Mouse (Mus musculus) heart, adult 2 months (tissue): ENCODE measurements around the gene Tor3a. TPM values are rescaled to one million over a fixed set of nuclear protein-coding genes. Genes with fewer than 3 reads are reported as not detected.

Experiments used
- DNase-seq, 2 experiments: peaks; one replicate each; pipeline ENCODE4 v3.0.0; 2021
- H3K27ac ChIP-seq: fragments of 200-600 bp; 2 replicates; pipeline ENCODE4 v1.8.1; 2022
- H3K27me3 ChIP-seq: fragments of 200-500 bp; 2 replicates; pipeline ENCODE4 v1.6.1; 2012; ENCODE audit warnings: mild to moderate bottlenecking, low read length, inconsistent platforms, mixed read lengths; ENCODE audit not compliant: control insufficient read depth, insufficient read depth
- H3K36me3 ChIP-seq: fragments of 200-500 bp; 2 replicates; pipeline ENCODE4 v1.6.1; 2012; ENCODE audit warnings: low read length, inconsistent platforms; ENCODE audit not compliant: control insufficient read depth, insufficient read depth
- H3K4me1 ChIP-seq: fragments of 200-500 bp; 2 replicates; pipeline ENCODE4 v1.6.1; 2011; ENCODE audit warnings: low read length; ENCODE audit not compliant: control insufficient read depth, insufficient read depth
- H3K4me3 ChIP-seq: fragments of 200-600 bp; 2 replicates; pipeline ENCODE4 v1.8.1; 2022
- H3K79me2 ChIP-seq: fragments of 200-500 bp; replicated peaks from 2 replicates; pipeline ENCODE4 v1.6.1; 2012; ENCODE audit warnings: mild to moderate bottlenecking, inconsistent platforms, low read length, moderate library complexity, mixed read lengths; ENCODE audit not compliant: control insufficient read depth, insufficient read depth
- H3K9ac ChIP-seq: fragments of 200-500 bp; 2 replicates; pipeline ENCODE4 v1.6.1; 2012; ENCODE audit warnings: low read depth, mild to moderate bottlenecking, control low read depth, inconsistent platforms, low read length, mixed read lengths
- CTCF ChIP-seq: fragments of 200-600 bp; IDR thresholded peaks from 2 replicates; pipeline ENCODE4 v1.8.1; 2022; ENCODE audit warnings: antibody characterized with exemption, mild to moderate bottlenecking, moderate library complexity
- EP300 ChIP-seq: fragments of 200-500 bp; IDR thresholded peaks from 2 replicates; pipeline ENCODE4 v1.6.1; 2011; ENCODE audit warnings: low read depth, low read length, control low read depth; ENCODE audit not compliant: insufficient read depth
- POLR2A ChIP-seq: fragments of 200-500 bp; IDR thresholded peaks from 2 replicates; pipeline ENCODE4 v1.6.1; 2011; ENCODE audit warnings: mild to moderate bottlenecking, low read depth, low read length, control low read depth; ENCODE audit not compliant: insufficient read depth
- WGBS: fragments of 180-500 bp; shearing (Covaris S2); methylation state at CpG from one replicate; pipeline ENCODE4 v1.1.7; 2018; 5-methylcytosine and 5-hydroxymethylcytosine counted together
- intact Hi-C: fragments of 180-260 bp; cut with DNase I; formaldehyde crosslinking; loops from one replicate; pipeline ENCODE4 v1.15.1; 2025
- polyA plus RNA-seq: library from polyadenylated mRNA; depleted of rRNA; stranded (reverse); fragments of >200 nt; gene quantifications from 2 replicates; pipeline ENCODE4 v1.2.3, GENCODE M21; 2012
- total RNA-seq, 2 experiments: library from RNA; stranded (reverse); gene quantifications; 2 replicates each; pipeline ENCODE4 v1.2.3; 2021

The Tor3a gene
- total and polyA plus RNA-seq, 3 experiments: 8.3 to 11.6 (median 8.9) TPM

DNA sequence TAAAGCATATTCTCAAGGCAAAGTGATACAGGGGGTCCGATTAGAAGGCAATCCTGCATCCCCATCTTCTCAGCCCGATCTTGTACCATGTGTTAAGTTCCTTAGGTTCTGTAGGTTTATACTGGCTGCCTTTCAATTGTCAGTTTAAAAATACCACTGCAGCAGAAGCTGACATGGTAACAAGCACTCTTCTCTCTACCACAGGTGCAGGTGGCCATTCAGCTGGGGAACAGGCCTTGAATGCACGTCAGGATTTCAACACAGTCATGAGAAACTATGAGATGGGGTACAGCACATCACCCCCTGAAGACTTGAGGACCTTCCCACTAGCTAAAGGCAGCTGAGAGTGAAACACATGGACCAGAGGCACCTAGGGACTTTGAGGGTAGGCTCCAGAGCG lies 29.3 kb upstream of the Tor3a start:
- H3K9ac ChIP-seq: no peak overlapping the region
- intact Hi-C loops: no loop called here
- no peak overlapping the region for H3K27ac ChIP-seq
- no peaks in the 10 kb centered on the region for H3K27me3 ChIP-seq
- no peak overlapping the region for H3K4me3 ChIP-seq
- H3K4me1 ChIP-seq: no peaks in the 10 kb centered on the region
- no peak for DNase-seq
- no peaks in the 10 kb centered on the region for H3K36me3 ChIP-seq
- H3K79me2 ChIP-seq: no peaks in the 10 kb centered on the region
- 93% methylated on average over 4 of the region's 4 CpGs for WGBS
- TF ChIP-seq CTCF: no peak
- TF ChIP-seq POLR2A: no peak
- TF ChIP-seq EP300: no peak

- intact Hi-C loops: no loop called here
- no peak for TF ChIP-seq EP300
- no peak for TF ChIP-seq CTCF
- no peak for TF ChIP-seq POLR2A
- no peaks in the 10 kb centered on the region for H3K79me2 ChIP-seq
- H3K4me3 ChIP-seq: no peak overlapping the region
- H3K27me3 ChIP-seq: no peaks in the 10 kb centered on the region
- no peak for DNase-seq
- H3K27ac ChIP-seq: no peak overlapping the region
- H3K4me1 ChIP-seq: no peaks in the 10 kb centered on the region
- H3K9ac ChIP-seq: no peak overlapping the region
- no peaks in the 10 kb centered on the region for H3K36me3 ChIP-seq
- WGBS: 95% methylated on average over 7 of the region's 7 CpGs
These were observed 28.0 kb upstream of the Tor3a start for GRCm38 (mm10) chr1:156702151-156702550.

DNA sequence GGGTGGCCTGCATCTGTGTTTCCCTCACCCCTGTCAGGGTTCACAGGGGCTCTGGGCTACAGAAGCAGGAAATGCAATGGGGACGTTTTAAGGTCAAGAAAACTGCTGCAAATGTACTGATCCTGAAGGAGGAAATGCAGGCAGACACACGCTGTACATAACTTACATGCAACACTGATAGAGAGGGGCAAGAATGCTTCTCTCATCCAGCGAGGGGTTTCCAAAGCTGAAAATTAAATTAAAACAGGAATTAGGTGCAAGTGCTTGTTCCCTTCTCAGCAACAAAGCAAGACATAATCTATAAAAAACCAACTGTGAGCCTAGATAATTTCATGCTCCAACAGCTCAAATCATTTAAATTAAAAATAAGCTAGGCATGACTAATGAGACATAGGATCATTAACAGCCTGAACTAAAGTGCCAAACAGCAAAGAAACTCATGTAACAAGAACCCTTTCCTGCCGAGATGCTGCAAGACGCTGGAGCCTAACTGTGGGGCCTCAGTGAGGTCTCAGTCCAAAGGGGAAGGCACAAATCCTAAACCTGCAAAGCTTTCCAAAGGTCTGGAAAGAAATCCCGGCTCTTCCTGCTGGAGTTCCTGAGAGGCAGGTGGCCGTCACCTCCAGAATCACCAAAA lies 12.0 kb upstream of the Tor3a start:
- H3K79me2 ChIP-seq: no peaks in the 10 kb centered on the region
- H3K4me1 ChIP-seq: no peaks in the 10 kb centered on the region
- no peak overlapping the region for H3K4me3 ChIP-seq
- WGBS: 76% methylated on average over 7 of the region's 7 CpGs
- no peak overlapping the region for H3K27ac ChIP-seq
- no peak for DNase-seq
- no peak for TF ChIP-seq EP300
- TF ChIP-seq CTCF: no peak
- no peak for TF ChIP-seq POLR2A
- no peak overlapping the region for H3K9ac ChIP-seq
- no peaks in the 10 kb centered on the region for H3K36me3 ChIP-seq
- intact Hi-C loops: no loop called here
- no peaks in the 10 kb centered on the region for H3K27me3 ChIP-seq

DNA sequence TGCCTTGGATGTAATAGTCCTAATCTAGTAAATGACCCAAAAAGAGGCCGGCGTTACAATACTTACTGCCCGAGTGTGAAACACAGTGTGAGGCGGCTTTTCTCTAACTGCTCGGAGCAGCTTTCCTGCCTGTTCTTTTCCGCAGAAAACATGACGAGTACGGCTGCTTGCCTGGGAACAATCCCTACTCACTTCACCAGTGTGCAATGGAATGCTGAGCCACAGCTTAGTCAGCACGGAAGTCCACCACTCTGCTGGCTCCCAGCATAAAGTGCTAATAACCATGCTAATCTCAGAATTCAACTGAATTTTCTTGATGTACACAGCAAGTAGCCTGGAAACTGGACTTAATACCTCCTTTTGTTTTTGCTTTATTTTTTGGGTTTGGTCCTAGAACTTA lies 5.4 kb upstream of the Tor3a start:
- intact Hi-C loops: loop anchor here (5.0 kb wide), 1 partner anchor 142 kb away; no protein-coding TSS in a partner anchor
- Histone ChIP-seq H3K36me3 (no peaks in the 10 kb centered on the region), H3K79me2 (no peaks in the 10 kb centered on the region), H3K9ac (no peak overlapping the region), H3K27me3 (no peaks in the 10 kb centered on the region), H3K4me3 (no peak overlapping the region), H3K4me1 (no peaks in the 10 kb centered on the region), H3K27ac (no peak overlapping the region)
- DNase-seq: no peak
- TF ChIP-seq POLR2A: no peak
- WGBS: 81% methylated on average over 9 of the region's 9 CpGs

- no peak overlapping the region for H3K27ac ChIP-seq
- H3K27me3 ChIP-seq: no peaks in the 10 kb centered on the region
- intact Hi-C loops: loop anchor here (5.0 kb wide), 1 partner anchor 140 kb away; no protein-coding TSS in a partner anchor
- WGBS: 86% methylated on average over 3 of the region's 3 CpGs
- no peak for DNase-seq
- no peak for TF ChIP-seq CTCF
- H3K4me3 ChIP-seq: no peak overlapping the region
- H3K9ac ChIP-seq: no peak overlapping the region
- 0 out of 2 replicates have a peak, but pooled peaks cover 3% of the 10 kb centered on the region for H3K4me1 ChIP-seq
- no peaks in the 10 kb centered on the region for H3K36me3 ChIP-seq
- H3K79me2 ChIP-seq: no peaks in the 10 kb centered on the region
These were observed 3.1 kb upstream of the Tor3a start for GRCm38 (mm10) chr1:156677230-156677629.

DNA sequence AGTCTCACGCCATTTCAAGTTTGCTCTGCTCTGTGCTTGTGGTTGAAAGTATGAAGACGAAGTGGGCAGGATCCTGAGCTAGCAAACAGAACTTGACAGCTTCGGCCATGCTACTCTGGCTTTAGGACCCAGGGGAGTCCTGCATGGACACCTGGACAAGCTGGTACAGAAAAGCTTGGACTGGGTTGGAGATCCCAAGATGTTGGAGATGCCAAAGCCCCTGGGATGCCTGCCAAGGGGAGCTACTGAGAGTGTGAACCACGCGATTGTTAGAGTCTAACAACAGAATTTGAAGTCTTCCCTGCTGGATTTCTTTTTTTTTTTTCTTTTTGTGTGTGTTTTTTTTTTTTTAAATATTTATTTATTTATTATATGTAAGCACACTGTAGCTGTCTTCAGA lies 2.4 kb upstream of the Tor3a start:
- no peak overlapping the region for H3K4me3 ChIP-seq
- H3K36me3 ChIP-seq: no peaks in the 10 kb centered on the region
- no peak overlapping the region for H3K9ac ChIP-seq
- TF ChIP-seq EP300 (no peak), CTCF (no peak), POLR2A (no peak)
- 54% methylated on average over 5 of the region's 5 CpGs for WGBS
- 0 out of 2 replicates have a peak, but pooled peaks cover 3% of the 10 kb centered on the region for H3K4me1 ChIP-seq
- no peaks in the 10 kb centered on the region for H3K27me3 ChIP-seq
- H3K27ac ChIP-seq: no peak overlapping the region
- H3K79me2 ChIP-seq: no peaks in the 10 kb centered on the region
- peak in 1 of 2 experiments; percentile 16 for DNase-seq
- intact Hi-C loops: loop anchor here (1.0 to 5.0 kb wide), 2 partner anchors 36 to 139 kb away; no protein-coding TSS in a partner anchor
